Mouse (Mus musculus) liver, embryonic 14.5 days (tissue): ENCODE results near the gene Egfem1.

Experiments
- CTCF ChIP-seq: IDR thresholded peaks from 2 replicates; pipeline ENCODE4 v1.5.1; 2016; ENCODE audit warnings: antibody characterized with exemption, low read depth, control low read depth
- EP300 ChIP-seq: IDR thresholded peaks from 2 replicates; pipeline ENCODE4 v1.6.1; 2016; ENCODE audit warnings: antibody characterized with exemption, low read depth

- TF ChIP-seq CTCF = no peak
- no peak for TF ChIP-seq EP300
Observed at GRCm38 (mm10) chr3:29446081-29446480, 364.3 kb downstream of the Egfem1 start.
